Mouse (Mus musculus) heart, postnatal 0 days (tissue): ENCODE measurements at regions not wholly inside any gene's neighbourhood (a gene's known extent, or its start where the extent isn't known, plus 50 kb on each side); places are given as distances from the start of the nearest gene placed in this dataset.

Experiments
- CTCF ChIP-seq: IDR thresholded peaks from 2 replicates; pipeline ENCODE4 v1.5.1; 2016; ENCODE audit warnings: antibody characterized with exemption, control low read depth, low read depth
- EP300 ChIP-seq: IDR thresholded peaks from 2 replicates; pipeline ENCODE4 v1.6.1; 2016; ENCODE audit warnings: antibody characterized with exemption, low read depth

GRCm38 (mm10) chr6:100490920-100491712 lies 179.8 kb downstream of the Shq1 start:
- no peak for TF ChIP-seq CTCF
- TF ChIP-seq EP300: no peak
